Mouse (Mus musculus) MEL-GATA-1-ER (cell line): ENCODE results near the gene Rbbp8nl.
"Not testable (repeated sequence)": the region's sequence is repeated elsewhere in the genome, so short reads cannot be mapped to it uniquely, and the experiment has no call there.

ENCODE experiments used
- DNase-seq: peaks from one replicate; pipeline ENCODE4 v3.0.0-alpha.2; 2012; ENCODE audit warnings: low read depth; ENCODE audit errors: extremely low read depth

Rbbp8nl gene

GRCm38 (mm10) chr2:180288966-180289365 is 713 bp downstream of the Rbbp8nl start:
- no peak for DNase-seq

- no peak for DNase-seq
These were observed 10.4 kb downstream of the Rbbp8nl start for GRCm38 (mm10) chr2:180279321-180279720.

GRCm38 (mm10) chr2:180277773-180278320 is 11.8 kb downstream of the Rbbp8nl start:
- no peak for DNase-seq

GRCm38 (mm10) chr2:180276851-180277259 is 12.8 kb downstream of the Rbbp8nl start:
- no peak for DNase-seq

GRCm38 (mm10) chr2:180276385-180276784 is 13.3 kb downstream of the Rbbp8nl start:
- DNase-seq = no peak

- DNase-seq = peak; percentile 78
These were observed 13.8 kb downstream of the Rbbp8nl start for GRCm38 (mm10) chr2:180275836-180276235.

GRCm38 (mm10) chr2:180274523-180274922 is 15.2 kb downstream of the Rbbp8nl start:
- no peak for DNase-seq

GRCm38 (mm10) chr2:180273394-180274244 is 16.1 kb downstream of the Rbbp8nl start, which contains the start of gene Cables2:
Gene Cables2, minus strand, starts transcription at chr2:180273496.
- peak; percentile 92 for DNase-seq

GRCm38 (mm10) chr2:180272884-180273321 is 16.8 kb downstream of the Rbbp8nl start:
- DNase-seq = no peak

GRCm38 (mm10) chr2:180271804-180272395 is 17.8 kb downstream of the Rbbp8nl start:
- no peak for DNase-seq

GRCm38 (mm10) chr2:180270537-180271255 is 19.0 kb downstream of the Rbbp8nl start:
- no peak for DNase-seq

GRCm38 (mm10) chr2:180269329-180269728 is 20.4 kb downstream of the Rbbp8nl start:
- DNase-seq = no peak

GRCm38 (mm10) chr2:180267955-180268354 is 21.7 kb downstream of the Rbbp8nl start:
- DNase-seq = no peak

GRCm38 (mm10) chr2:180262891-180263290 is 26.8 kb downstream of the Rbbp8nl start:
- no peak for DNase-seq

- DNase-seq = no peak
These were observed 27.2 kb downstream of the Rbbp8nl start for GRCm38 (mm10) chr2:180262441-180262840.

GRCm38 (mm10) chr2:180261901-180262300 is 27.8 kb downstream of the Rbbp8nl start:
- DNase-seq = no peak

GRCm38 (mm10) chr2:180260610-180261480 is 28.8 kb downstream of the Rbbp8nl start:
- DNase-seq = no peak

GRCm38 (mm10) chr2:180259826-180260609 is 29.7 kb downstream of the Rbbp8nl start:
- DNase-seq = not testable (repeated sequence)

- DNase-seq = not testable (repeated sequence)
These were observed 30.7 kb downstream of the Rbbp8nl start for GRCm38 (mm10) chr2:180258951-180259484.
